Mouse (Mus musculus) cerebellum, adult 2 months (tissue): ENCODE results near the gene Tmem132b.

ENCODE experiments used
- CTCF ChIP-seq: fragments of 200-500 bp; IDR thresholded peaks from 2 replicates; pipeline ENCODE4 v1.5.1; 2011; ENCODE audit warnings: low read depth, mild to moderate bottlenecking, control low read depth, low read length, moderate library complexity, borderline replicate concordance; ENCODE audit not compliant: insufficient read depth
- POLR2A ChIP-seq: fragments of 200-500 bp; IDR thresholded peaks from 2 replicates; pipeline ENCODE4 v1.6.1; 2011; ENCODE audit warnings: low read length, control low read depth, borderline replicate concordance; ENCODE audit not compliant: insufficient read depth

DNA sequence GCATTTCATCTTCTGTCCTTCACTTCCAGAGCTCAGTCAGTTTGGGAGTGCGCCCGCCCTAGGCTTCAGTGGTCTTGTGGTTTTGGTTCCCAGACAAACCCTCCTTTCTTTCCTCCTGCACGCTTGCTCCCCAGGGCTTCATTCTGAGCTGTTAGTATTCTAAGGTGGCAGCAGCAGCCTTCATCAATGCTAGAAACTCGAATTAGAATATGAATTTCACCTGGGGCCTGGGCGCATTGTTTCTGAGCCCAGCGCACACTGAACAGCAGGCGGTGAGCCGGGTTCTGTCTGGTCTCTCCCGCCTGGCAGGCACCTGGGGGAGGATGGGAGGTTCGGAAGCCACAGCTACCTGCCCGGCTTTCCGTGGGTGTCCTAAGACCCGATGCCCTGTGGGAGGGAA, 14.7 kb downstream of the Tmem132b start:
- TF ChIP-seq CTCF, result no peak
- no peak for TF ChIP-seq POLR2A
